Mouse (Mus musculus): ENCODE results near the gene Prss33.
A peak's percentile ranks its signal among the peaks of the same experiment; 100 is the strongest.

Prss33 gene

DNA sequence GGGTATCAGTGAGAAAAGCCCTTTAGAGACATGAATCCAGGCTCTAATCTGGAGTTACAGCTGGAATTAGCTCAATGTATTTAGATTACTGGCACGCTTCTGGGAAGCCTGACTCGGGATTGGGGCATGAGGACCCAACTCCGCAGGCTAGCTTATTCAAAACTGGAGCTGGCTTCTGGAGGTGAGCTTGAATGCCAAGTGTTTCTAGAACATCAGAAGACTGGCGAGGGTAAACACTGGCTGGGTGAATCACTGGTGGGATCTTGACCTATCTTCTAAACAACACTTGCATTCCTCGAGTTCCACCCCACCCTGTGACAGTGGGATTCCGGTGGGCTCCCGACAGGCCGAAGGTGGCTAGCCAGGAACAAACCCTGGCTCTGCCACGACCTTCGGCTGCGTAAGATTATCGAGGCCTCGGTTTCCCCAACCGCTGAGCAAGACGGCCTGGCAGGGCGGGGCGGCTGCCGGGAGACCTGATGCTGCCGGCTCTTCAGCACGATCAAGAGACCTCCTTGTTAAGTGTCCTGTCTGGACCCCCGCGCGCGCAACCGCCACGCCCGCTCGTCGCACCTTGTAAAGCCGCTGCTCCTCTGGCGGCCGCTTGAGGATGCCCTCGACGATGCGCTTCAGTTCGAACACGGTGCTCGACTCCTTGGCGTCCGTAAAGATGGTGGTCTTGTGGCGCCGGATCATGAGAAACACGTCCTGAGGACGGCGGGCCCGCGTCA is 7.4 kb downstream of the Prss33 start:
- DNase-seq (ENCODE audit: extremely low read depth, insufficient read length, low spot score): peak; percentile 78

GRCm38 (mm10) chr17:23825591-23825990 is 10.3 kb downstream of the Prss33 start:
- no peak for DNase-seq (ENCODE audit: extremely low read depth, insufficient read length, low spot score)

DNA sequence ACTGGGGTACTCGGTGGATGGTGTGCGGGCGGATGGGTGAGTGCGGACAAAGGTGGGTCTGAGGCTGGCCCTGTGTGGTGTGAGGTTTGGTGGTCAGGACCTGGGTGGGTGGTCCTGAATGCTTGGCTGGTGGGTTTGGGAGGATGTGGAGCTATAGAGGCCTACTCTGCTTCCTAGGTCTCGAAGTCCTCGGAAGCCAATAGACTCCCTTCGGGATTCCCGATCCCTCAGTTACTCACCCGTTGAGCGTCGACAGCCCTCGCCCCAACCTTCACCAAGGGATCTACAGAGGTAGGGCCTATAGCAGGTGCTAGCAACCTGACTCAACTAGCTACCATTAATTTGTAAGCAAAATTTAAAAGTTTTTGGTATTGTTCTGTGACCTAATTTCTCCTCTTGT is 12.2 kb downstream of the Prss33 start:
- no peak for DNase-seq (ENCODE audit: extremely low read depth, insufficient read length, low spot score)

GRCm38 (mm10) chr17:23823018-23823417 is 12.8 kb downstream of the Prss33 start:
- DNase-seq (ENCODE audit: extremely low read depth, insufficient read length, low spot score): no peak

- DNase-seq (ENCODE audit: extremely low read depth, insufficient read length, low spot score): no peak
These were observed 13.8 kb downstream of the Prss33 start for GRCm38 (mm10) chr17:23822094-23822493.

DNA sequence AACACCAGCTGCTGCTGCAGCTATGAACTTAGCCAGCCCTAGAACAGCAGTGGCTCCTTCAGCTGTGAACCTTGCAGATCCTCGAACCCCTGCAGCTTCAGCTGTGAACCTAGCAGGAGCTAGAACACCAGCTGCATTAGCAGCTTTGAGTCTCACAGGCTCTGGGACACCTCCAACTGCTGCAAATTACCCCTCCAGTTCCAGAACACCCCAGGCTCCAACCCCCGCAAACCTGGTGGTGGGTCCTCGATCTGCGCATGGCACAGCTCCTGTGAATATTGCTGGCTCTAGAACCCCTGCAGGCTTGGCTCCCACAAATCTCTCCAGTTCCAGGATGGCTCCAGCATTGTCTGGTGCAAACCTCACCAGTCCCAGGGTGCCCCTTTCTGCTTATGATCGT is 15.1 kb downstream of the Prss33 start:
- no peak for DNase-seq (ENCODE audit: extremely low read depth, insufficient read length, low spot score)

DNA sequence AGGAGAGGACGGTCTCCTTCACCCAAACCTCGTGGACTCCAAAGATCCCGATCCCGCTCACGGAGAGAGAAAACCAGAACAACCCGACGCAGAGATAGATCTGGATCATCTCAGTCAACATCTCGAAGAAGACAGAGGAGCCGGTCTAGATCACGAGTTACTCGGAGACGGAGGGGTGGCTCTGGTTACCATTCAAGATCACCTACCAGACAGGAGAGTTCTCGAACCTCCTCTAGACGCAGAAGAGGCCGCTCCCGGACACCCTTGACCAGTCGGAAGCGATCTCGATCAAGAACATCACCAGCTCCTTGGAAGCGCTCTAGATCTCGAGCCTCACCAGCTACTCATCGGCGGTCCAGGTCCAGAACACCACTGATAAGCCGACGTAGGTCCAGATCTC is 16.6 kb downstream of the Prss33 start:
- DNase-seq (ENCODE audit: extremely low read depth, insufficient read length, low spot score): no peak

GRCm38 (mm10) chr17:23818579-23818978 is 17.3 kb downstream of the Prss33 start:
- DNase-seq (ENCODE audit: extremely low read depth, insufficient read length, low spot score): no peak

DNA sequence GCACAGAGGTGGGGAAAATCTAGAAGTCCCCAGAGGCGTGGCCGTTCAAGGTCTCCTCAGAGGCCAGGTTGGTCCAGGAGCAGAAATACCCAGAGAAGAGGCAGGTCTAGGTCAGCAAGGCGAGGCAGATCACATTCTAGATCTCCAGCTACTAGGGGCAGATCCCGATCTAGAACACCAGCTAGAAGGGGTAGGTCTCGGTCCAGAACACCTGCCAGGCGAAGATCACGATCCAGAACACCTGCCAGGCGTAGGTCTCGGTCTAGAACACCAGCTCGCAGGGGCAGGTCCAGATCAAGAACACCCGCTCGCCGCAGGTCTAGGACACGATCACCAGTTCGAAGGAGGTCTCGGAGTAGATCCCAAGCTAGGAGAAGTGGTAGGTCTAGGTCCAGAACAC is 20.2 kb downstream of the Prss33 start:
- peak; percentile 30 for DNase-seq (ENCODE audit: extremely low read depth, insufficient read length, low spot score)

DNA sequence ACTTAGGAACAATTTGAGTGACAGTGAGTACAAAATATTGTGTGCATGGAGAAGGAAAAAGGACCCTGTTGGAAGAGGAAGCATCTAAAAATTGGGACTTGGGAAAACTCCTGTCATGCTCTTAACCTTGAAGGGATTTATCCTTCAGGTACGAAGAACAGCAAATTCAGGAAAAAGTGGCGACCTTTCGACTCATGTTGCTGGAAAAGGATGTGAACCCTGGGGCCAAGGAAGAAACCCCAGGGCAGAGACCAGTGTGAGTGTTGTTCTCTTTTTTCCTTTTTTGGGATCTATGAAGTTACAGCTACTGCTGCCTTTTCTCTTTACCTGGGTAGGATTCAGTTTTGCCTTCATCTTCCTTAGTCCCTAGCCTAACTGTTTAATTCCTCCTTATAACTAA is 27.9 kb downstream of the Prss33 start:
- DNase-seq (ENCODE audit: extremely low read depth, insufficient read length, low spot score): no peak

- DNase-seq (ENCODE audit: extremely low read depth, insufficient read length, low spot score): peak; percentile 36
These were observed 29.0 kb downstream of the Prss33 start for GRCm38 (mm10) chr17:23806867-23807266.

DNA sequence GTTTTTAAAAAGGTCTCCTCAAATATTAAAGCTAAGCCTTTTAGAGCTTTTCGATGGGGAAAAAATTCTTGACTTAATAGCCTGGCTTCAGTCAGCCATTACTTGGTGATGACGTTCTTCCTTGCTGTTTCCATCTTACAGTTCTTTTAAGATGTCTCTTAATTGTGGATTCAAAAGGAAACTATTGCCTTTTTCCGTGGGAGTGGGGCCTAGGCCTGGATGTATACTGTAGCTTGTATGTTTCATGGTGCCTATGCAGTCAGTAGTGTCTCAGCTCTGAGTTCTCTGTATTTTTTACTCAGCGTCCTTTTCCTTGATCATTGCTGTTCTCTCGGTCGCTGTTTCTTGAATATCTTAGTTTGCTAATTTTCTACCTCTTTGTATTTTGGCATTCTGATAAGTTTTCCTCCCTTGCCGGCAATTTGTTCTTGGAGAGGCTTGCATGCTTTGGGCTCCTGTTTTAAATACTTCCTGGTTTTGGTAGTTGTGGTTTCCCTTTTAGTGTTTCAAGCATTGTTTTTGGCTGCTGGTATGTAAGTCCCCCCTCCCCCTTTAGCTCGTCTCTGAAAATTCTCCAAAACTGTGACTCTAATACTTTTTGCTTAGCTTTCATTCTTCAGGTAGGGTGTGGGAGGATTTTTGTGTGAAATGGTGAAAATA is 31.3 kb downstream of the Prss33 start:
- DNase-seq (ENCODE audit: extremely low read depth, insufficient read length, low spot score): no peak

DNA sequence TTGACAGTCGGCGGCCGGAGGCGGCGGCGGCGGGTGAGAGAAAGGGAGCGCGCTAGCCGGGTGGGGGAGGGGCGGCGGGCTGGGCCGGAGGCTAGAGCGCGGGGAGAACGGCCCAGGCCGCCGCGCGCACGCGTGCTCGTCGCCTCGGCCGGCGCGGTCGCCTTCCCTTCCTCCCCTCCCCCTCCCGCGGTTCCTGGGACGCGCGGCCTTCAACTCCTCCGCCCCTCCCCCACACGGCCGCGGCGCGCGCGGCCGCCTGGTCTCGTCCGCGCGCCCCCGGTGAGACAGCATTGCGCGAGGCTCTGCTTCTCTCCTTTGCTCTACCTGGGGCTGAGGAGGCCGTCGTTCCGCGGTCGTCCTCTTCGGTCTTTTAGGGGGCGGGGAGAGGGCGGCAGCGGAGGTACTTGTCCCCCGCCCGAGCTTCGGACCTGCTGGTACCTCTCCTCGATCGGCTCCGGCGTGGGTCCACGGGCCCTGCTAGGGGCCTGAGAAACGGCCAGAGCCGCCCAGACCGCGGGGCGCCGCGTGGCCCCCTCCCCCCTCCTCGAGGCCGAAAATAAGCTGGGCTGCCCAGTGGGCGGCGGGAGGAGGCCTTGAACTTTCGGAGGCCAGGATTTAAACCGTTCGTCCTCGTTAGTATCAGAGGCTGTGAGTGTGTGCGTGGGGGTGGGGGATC is 32.4 kb downstream of the Prss33 start:
- DNase-seq (ENCODE audit: extremely low read depth, insufficient read length, low spot score): peak; percentile 88

DNA sequence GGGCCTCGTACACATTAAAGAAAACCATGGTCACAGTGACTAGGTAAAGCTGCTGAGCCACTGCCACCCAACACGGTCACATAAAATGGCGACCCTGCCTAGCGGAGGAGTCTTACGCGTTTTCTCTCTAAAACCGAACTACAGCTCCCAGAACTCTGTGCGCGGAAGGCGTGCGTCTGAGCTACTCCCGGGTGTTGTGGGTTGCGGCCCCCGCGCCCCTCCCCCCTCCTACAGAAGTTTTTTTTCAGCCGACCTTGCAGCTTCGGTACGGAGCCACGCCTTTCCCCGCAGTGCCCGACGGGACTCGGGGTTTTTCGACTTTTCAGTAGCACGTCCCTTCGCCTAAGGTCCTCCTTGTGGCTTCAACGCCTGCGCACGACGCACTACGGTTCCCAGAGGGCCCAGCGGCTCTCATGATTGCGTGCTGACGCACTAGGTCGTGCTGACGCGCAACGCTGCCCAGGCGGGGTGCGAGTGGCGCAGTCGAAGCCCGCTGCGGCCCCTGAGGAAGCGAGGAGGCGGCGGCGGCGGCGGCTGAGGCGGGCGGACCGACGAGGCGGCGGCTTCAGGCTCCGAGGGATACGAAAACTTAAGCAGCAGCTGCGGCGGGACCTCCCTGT is 33.0 kb downstream of the Prss33 start:
- DNase-seq (ENCODE audit: extremely low read depth, insufficient read length, low spot score): peak; percentile 99

GRCm38 (mm10) chr17:23801627-23802026 is 34.2 kb downstream of the Prss33 start:
- DNase-seq (ENCODE audit: extremely low read depth, insufficient read length, low spot score): no peak

DNA sequence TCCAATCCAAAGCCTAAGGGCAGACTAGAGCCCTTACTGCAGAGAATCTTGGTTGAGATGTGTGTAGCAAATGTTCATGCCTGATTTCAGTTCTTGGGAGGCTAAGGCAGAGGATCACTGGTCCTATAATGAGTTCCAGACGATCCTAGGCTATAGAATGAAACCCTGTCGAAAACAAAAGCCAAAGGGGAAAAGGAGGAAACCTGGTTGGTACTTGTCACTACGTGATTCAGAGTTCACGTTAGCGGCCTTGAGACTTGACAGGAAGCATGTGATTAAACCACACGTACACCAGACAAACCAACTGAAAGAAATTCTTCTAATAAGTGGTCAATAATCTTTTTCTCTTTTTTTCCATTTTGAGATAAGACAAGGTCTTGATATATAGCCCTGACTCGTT is 38.5 kb downstream of the Prss33 start:
- no peak for DNase-seq (ENCODE audit: extremely low read depth, insufficient read length, low spot score)

GRCm38 (mm10) chr17:23795323-23795722 is 40.5 kb downstream of the Prss33 start:
- DNase-seq (ENCODE audit: extremely low read depth, insufficient read length, low spot score): no peak

GRCm38 (mm10) chr17:23791079-23791357 is 44.8 kb downstream of the Prss33 start:
- DNase-seq (ENCODE audit: extremely low read depth, insufficient read length, low spot score): no peak

DNA sequence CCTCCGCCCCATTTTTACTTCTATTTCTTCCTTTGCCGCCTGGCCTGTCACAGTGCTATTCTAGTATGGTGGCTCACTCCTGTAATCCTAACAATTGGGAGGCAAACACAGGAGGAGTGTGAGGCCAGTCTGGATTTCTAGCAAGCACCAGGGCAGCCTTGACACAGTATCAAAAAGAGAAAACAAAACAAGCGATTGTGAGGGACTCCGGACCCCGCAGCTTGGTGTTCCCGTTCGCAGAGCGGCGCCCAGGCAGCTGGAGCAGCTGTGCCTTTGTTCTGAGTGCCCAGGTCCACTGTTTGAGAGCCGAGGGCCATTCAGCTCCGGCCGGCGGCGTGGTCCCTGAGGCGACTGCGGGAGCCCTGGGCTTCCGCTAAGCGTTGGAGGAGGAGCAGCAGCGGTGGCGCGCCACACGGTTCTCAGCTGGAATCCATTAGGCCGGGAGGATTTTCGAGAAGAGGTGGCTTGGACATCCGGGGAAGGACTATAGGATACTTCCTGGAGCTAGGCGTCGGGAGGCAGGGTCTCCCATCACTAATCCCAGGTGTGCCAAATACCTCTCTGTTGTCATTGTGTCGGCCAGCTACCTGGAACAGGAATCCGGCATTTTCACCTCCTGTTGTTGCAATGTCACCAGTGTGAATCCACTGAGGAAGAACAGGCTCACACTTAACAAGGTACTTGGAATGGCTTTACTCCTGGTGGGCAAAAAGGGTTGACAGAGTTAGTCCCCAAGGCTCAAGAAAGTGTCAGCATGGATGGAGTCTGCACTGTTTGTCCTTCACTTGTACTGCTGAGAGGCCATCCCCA is 45.4 kb downstream of the Prss33 start, which contains the start of gene Srrm2:
Srrm2 (plus strand) TSS at position 264 of the 810 bp plus-strand sequence.
- no peak for DNase-seq (ENCODE audit: extremely low read depth, insufficient read length, low spot score)

DNA sequence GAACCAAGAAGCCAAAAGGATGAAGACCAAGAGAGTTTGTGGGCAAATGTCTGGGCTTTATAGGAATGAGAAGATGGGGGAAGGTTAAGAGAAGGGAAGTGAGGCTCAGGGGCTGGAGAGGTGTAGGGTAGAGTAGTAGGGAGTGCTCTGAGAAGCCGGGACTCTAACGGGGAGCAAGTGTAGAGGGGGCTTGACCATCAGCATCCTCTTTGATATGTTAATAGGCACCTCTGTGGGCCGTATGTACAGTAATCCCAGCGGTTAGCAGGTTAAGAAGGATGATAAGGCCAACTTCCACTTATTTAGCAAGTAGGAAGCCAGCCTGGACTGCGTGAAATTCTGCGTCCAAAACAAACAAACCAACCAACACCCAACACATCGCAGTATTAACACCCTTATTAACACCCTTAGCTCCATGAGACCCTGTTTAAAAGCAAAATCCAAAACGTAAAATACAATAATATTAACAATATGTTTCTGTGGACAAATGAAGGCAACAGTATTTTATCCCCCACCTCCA is 46.0 kb downstream of the Prss33 start:
- no peak for DNase-seq (ENCODE audit: extremely low read depth, insufficient read length, low spot score)

DNA sequence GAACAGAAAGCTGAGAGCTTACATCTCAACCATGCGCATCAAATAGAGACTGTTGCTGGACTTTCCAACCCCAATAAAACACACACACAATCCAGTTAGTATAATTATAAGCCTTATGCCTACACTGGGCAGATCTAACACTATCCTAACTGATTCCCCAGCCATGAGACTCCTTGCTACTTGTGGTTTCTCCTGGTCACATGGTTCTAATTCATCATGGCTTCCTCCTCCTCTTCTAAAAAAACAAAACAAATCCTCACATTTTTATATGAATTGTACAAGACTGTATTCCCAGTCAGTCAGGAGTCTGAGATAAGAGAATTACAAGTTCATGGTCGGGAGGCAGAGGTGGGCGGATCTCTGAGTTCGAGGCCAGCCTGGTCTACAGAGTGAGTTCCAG is 46.9 kb downstream of the Prss33 start:
- DNase-seq (ENCODE audit: extremely low read depth, insufficient read length, low spot score): no peak
